Mouse (Mus musculus): Measurements from ENCODE around the gene Timm10.

DNA sequence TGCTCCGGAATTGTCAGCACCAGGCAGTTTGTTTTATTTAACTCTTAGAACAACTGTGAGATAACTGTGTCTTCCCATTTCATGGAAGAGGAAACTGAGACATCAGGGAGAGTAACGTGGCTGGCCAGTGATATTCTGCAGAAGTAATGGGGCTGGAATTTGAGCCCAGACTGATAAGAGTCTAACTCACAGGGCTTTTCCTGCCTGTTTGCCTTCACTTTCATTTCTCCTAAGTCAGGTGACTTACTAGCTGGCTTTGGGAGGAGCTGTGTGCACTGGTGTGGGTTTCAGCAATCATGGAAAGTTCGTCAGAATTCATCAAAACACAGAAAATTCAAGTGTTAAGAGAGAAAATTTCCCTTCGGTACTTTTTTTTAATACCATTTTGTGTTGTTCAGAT is 26.5 kb upstream of the Timm10 start:
- TF ChIP-seq CTCF (IDR thresholded peaks at IDR 0.05) (no peak), EP300 (IDR thresholded peaks at IDR 0.05) (no peak)

All from lung, postnatal 0 days (tissue).